Mouse (Mus musculus) myocyte (in vitro differentiated cells): ENCODE measurements around the gene Sync.

Source experiments
- CEBPB ChIP-seq: IDR thresholded peaks from 2 replicates; pipeline ENCODE4 v1.6.1; 2011; ENCODE audit warnings: mild to moderate bottlenecking, moderate library complexity; ENCODE audit not compliant: poor library complexity, insufficient read depth, severe bottlenecking
- E2F4 ChIP-seq: IDR thresholded peaks from one replicate; pipeline ENCODE4 v1.6.1; 2011; ENCODE audit warnings: mild to moderate bottlenecking, control low read depth, moderate library complexity; ENCODE audit not compliant: insufficient read depth
- MAX ChIP-seq: IDR thresholded peaks from one replicate; pipeline ENCODE4 v1.6.1; 2011; ENCODE audit warnings: low read depth, mild to moderate bottlenecking, control low read depth
- MYOD1 ChIP-seq, 3 experiments: IDR thresholded peaks; one replicate each; pipeline ENCODE4 v1.6.1; 2011; ENCODE audit warnings: control low read depth in 2 of 3, low read depth in 2 of 3, mild to moderate bottlenecking in 2 of 3, moderate library complexity in 1 of 3; ENCODE audit not compliant: insufficient read length in 2 of 3, control insufficient read depth in 1 of 3
- MYOG ChIP-seq, 3 experiments: IDR thresholded peaks; one replicate each; pipeline ENCODE4 v1.6.1; 2011; ENCODE audit warnings: control low read depth in 2 of 3, low read depth in 2 of 3, mild to moderate bottlenecking in 2 of 3; ENCODE audit not compliant: insufficient read length in 2 of 3, control insufficient read depth in 1 of 3, insufficient read depth in 1 of 3
- POLR2A ChIP-seq: IDR thresholded peaks from one replicate; pipeline ENCODE4 v1.6.1; 2011; ENCODE audit warnings: low read depth, mild to moderate bottlenecking, control low read depth, moderate library complexity; ENCODE audit not compliant: insufficient read length
- TCF12 ChIP-seq: IDR thresholded peaks from one replicate; pipeline ENCODE4 v1.6.1; 2011; ENCODE audit warnings: mild to moderate bottlenecking, control low read depth; ENCODE audit not compliant: poor library complexity, insufficient read depth, severe bottlenecking
- TCF3 ChIP-seq: IDR thresholded peaks from one replicate; pipeline ENCODE4 v1.6.1; 2011; ENCODE audit warnings: low read depth, control low read depth; ENCODE audit not compliant: insufficient read length

DNA sequence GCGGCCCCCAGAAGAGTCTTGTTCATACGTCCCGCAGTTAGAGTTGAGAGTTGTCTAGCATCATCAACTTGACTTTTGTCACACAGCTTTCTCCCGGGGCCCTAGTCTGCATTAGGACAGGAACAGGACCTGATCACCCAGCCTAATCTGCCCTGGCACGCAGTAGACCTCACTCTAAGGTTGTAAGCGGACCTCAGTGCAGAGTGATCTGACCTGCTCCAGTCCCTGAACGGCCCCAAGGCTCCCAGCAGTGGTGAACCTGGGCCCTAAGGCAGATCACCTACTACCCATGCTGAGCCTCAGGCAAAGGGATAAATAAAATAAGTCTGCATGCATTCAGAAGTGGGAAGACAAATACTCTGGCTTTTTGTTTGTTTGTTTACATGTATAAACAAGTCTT lies 38.1 kb upstream of the Sync start:
- no peak for TF ChIP-seq TCF12
- no peak for TF ChIP-seq POLR2A
- no peak for TF ChIP-seq TCF3
- no peak for TF ChIP-seq MAX
- no peak for TF ChIP-seq MYOD1 (IDR thresholded peaks at IDR 0.05; ENCODE audit: control insufficient read depth in 1 of 3, insufficient read length in 2 of 3, low read depth in 2 of 3)
- TF ChIP-seq E2F4, result no peak
- TF ChIP-seq MYOG (IDR thresholded peaks at IDR 0.05; ENCODE audit: control insufficient read depth in 1 of 3, insufficient read depth in 1 of 3, insufficient read length in 2 of 3, low read depth in 2 of 3), result no peak
- no peak for TF ChIP-seq CEBPB
